Mouse (Mus musculus) c-Kit-positive CD71-positive TER-119-positive erythroid progenitor cells, embryonic 14.5 days (primary cell): ENCODE results near the gene Slc25a41.

Experiments
- DNase-seq: peaks from one replicate; pipeline ENCODE4 v3.0.0-alpha.2; 2013; ENCODE audit warnings: low spot score

Slc25a41 gene

GRCm38 (mm10) chr17:56990966-56991365 lies 50.5 kb downstream of the Slc25a41 start:
- DNase-seq, result no peak

DNA sequence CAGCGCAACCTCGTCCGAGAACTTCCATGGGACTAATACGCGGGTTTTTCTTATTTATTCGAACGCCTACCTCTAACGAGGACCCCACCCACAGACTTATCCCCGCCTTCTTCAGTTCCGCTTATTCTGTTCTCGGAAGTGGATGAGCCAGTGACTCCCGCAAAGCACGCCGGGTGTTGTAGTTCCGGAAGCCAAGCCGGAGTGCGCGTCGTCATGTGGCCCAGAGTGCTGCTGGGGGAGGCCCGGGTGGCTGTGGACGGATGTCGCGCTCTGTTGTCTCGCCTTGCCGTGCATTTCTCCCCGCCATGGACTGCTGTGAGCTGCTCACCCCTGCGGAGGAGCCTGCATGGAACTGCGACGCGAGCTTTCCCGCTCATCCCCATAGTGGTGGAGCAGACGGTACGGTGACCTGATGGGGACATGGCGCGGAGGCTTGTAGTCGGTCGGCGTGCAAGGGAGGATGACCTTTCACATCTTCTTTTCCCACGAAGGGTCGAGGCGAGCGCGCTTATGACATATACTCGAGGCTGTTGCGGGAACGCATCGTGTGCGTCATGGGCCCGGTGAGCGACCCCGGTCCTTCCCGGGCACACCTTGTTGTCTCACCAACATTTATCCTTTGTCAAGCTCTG lies 51.2 kb downstream of the Slc25a41 start, which contains the start of gene Clpp:
Gene Clpp (plus strand): TSS at position 191 of the 632 bp plus-strand sequence.
- DNase-seq, result peak; percentile 93

DNA sequence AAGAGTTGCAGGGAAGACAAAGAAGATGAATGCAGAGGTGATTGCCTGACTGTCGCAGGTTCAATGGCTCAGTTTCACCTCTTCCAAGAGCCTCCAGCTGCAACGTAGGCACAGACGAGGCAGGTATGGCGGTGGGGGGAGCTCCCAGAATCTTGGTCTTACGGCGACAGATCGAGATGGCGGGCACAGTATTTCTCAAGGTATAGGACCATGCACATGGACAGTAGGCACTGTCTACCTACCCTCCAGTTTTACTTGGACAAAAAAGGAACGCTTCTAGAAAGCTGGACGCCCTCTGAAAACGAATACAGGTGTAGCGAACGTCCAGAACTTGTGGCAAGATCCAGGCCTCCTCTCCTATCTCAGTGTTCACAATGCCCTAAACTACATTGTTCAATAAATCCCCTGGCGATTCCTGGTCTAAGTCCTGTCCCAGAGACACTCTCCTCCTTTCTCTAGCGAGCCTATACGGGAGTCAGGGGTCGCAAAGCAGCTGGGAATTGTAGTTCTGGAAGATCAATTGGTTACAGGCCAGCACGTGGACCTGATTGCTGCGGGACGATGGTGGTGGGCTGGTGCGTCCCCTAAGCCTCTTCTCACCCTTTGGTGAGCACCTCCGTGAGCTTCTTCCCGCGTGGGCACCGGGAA lies 51.9 kb downstream of the Slc25a41 start:
- DNase-seq, result no peak

DNA sequence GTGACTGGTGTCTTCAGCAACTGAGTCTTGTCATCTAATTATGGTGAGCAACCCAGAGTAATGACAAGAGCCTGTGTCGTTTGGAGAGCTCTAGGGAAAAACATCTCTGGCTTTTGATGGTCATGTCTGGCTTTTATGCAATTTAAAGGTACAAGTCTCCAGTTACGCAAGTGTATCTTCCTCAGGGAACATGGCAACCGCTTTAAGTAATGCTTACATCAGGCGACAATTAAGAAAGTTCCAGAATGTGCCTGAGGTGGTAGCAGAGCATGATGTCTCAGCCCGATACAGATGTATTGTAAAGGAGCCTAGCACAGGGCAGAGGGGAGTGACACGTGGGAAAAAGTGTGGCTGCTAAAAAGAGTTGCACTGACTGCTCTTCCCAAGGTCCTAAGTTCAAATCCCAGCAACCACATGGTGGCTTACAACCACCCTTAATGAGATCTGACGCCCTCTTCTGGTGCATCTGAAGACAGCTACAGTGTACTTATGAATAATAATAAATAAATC lies 52.5 kb downstream of the Slc25a41 start:
- no peak for DNase-seq

DNA sequence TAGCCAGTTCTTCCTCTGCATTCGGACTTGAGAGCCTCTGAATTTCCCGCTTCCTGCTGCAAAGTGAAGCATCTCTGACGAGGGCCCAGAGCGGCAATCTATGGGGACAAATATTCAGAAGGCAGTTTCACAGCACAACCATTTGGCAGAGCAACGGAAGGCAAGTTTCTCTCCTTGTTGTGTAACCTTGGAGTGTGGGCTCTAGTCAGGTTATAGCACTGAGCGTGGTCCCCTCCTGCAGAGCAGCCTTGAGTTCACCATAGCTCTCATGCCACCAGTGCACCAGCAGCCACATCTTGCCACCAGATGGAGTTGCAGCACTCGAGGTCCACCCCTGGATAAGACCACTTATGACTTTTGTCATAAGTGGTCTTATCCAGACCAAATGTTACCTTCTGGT lies 53.0 kb downstream of the Slc25a41 start:
- DNase-seq, result no peak

DNA sequence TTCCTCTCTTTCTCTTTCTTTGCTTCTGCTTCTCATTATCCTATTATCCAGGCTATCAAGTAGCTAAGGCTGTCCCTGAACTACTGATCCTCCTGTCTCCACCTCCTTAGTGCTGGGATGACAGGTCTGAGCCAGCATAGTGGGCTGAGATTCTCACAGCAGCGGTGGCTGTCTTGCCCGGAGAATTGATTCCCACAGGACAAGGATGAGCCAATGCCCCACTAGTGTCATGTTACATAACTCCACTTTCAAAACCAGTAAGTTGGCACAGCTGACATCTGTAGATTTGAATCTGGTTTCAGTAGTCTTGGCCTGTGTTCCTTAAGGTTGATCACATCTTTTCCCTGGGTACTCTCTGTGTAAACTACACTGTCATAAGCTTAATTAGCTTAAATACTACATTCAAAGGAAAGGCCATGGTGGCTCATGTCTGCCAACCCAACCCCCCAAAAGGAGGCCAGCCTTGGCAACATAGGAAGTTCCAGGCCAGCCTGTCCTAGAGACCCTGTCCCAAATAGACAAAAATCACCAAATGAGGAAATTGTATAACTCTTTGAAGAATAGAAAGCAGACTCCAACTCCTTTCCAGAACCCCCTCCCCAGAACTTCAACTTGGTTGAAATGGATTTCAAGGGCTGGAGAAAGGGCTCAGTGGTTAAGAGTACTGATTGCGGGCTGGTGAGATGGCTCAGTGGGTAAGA lies 55.2 kb downstream of the Slc25a41 start:
- DNase-seq, result no peak

DNA sequence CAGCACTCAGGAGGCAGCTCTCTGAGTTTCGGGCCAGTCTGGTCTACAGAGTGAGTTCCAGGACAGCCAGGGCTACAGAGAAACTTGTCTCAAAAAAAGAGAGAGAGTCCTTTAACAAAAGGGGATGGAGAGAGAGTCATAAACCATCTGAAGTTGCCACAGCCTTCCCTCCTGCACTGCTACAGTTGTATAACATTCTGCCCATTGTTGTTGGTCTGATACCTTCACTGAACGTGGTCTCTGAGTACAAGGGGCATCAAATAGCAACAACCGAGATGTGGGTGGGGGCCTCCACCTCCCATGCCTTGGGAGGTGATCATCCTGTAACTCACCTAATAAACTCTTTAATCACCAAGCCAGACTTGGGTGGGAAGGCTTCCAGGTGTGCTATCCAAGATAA lies 55.8 kb downstream of the Slc25a41 start:
- no peak for DNase-seq

GRCm38 (mm10) chr17:56984886-56985285 lies 56.6 kb downstream of the Slc25a41 start:
- DNase-seq, result no peak
